Mouse (Mus musculus) forelimb bud, embryonic 11.5 days (tissue): ENCODE measurements at regions not wholly inside any gene's neighbourhood (a gene's known extent, or its start where the extent isn't known, plus 50 kb on each side); places are given as distances from the start of the nearest gene placed in this dataset.

Source experiments
- DNase-seq: peaks from one replicate; pipeline ENCODE4 v3.0.0-alpha.2; 2012; ENCODE audit warnings: low read depth, low spot score

DNA sequence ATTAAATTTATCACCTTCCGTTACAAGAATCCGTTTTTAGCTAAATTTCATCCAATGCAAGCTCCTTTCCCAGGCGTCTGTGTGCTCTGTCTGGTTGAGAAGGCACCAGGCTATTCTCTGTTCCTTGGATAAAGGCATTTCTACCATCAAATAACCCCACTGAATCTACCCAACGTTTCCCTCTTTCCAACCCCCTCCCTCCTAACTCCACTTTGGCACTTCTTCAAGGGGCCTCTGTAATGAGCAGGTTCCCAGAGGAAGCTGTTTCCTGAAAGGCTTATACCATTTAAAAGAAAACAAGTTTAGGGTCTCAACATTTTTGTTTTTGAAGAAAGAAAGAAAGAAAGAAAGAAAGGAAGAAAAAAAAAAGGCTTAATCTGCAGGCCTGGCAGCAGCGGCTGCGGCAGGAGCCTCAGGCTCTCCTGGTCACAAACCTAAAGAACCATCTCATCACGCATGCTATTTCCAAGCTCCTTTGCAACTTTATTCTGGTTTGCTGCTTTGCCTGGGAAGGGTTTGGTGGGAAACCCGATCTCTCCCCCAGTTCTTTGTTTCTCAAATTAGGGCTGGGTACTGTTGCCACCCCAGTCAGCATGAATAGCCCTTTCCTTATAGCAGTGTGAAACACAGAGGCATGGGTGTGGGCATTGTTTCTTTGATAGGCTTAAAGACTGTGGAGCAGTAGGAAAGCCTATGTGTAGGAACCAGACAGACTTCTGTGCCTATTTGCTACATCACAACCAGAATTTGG, 160.5 kb upstream of the Tnc start:
- no peak for DNase-seq

DNA sequence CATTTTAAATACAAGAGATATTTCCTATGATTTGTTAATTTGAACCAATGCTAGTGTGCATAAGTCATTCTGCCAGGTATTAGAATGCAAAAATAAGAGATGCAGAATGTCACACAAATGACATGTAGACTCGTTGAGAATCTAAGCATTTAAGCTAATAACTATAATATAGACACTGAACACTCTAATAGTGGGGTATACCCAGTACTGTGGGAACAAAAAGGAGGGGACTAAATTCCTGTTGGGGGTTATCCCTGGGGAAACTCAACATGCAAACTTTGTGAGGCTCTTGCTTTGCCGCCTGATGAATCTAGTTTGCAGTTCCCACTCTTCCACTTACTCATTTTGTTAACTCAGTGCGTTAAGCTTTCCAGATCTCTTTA, 154.0 kb upstream of the Tnc start:
- no peak for DNase-seq

DNA sequence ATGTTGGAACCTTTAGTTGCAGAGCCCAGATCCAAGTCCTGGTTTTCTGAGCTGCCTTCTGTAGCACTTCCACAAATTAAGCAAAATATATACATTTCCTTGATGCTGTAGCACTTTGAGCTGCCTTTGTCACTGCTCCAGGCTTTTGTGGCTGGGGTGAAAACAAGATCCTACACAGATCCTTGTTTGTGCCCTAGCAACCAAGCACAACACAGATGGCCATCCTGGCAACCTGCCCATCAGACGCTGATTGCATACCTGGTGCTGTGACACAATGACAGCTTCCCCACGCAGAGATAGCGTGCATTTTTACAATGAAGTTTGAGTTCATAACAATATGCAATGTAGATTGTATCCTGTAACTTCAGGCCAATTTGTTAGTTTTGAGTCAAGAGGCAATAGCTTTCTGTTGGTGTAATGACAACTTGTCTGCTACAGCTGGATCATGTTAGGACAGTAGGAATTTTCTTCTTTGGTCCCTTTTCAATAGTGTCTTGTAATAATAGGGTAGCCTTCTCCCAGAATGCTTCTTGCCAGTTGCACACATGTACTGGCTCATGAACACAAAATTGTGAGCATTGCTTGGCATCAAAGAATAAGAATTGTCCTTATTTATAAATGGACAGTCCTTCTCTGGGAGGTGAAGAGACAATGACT, 153.5 kb upstream of the Tnc start:
- DNase-seq, result no peak

DNA sequence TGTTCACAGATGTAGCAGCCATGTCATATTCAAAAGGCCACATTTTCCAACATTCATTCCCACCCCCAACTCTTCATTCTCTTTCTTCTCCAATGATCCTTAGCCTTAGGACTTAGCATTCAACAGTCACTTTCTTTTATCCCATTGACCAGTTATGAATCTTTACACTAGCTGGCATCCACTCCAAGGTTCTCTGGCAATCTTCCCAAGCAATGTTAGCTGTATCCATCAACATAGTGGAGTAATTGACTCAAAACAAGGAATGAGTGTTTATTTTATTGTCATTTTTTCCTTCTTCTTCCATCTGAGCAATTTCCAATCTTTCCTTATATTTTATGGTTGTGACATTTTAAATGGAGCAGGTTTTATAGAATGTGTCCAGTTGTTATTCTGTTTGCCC, 138.2 kb upstream of the Tnc start:
- DNase-seq, result no peak

DNA sequence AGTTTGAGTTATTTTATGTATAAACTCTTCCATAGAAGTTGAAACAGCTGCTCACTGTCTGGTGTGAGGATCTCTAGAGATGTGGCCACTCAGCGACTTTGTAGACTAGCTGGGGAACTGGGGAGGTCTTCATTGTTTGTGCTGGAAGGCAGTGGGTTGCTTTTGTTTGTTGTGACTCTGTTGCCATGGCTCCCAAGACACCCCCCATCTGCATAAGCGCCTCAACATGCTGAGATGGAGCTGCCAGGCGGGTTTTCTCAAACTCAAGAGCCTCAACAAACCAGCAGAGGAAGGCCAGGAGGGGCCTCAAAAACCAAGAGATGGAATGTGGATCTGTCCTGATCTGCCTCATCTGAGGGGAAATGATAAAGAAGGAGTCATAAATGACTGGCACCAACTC, 129.1 kb upstream of the Tnc start:
- DNase-seq, result no peak

DNA sequence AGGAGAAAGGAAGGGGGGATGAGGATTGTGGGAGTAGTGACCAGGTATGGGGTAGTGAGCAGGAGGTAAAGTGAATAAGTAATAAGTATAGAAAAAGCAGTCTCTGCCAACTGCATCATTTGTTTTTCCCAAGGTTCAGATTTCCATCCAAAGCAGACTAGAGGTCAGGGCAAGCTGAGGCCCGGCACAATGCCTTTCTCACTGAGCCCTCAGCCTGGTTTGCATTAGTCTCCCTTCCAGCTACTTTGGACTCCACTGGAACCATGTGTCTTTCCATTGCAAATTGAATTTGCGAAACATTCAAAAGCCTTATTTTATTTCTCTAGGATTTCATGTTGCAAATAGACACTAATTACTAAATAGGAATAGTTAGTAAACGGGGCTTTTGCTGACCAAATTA, 124.7 kb upstream of the Tnc start:
- no peak for DNase-seq

DNA sequence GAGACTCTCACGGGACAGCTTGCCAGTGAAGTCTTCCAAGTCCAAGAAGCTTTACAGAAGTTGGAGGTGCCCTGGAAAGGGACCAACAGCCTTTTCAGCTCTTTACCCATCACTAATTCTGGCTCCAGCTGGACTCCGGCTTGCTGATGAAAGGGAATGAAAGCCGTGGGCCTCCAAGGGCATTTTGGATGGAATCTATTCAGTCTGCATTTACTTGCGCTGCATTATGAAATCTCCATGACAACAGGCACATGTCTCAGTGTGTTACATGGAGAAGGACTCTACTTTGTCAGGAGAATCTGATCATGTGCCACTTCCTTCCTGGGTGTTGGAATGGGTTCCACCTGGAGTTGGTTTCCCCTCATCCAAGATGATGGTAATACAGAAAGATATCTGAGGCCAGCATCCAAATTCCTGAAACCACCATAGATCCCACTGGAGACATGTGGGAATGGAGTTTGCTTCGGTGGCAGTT, 102.2 kb upstream of the Tnc start:
- no peak for DNase-seq

DNA sequence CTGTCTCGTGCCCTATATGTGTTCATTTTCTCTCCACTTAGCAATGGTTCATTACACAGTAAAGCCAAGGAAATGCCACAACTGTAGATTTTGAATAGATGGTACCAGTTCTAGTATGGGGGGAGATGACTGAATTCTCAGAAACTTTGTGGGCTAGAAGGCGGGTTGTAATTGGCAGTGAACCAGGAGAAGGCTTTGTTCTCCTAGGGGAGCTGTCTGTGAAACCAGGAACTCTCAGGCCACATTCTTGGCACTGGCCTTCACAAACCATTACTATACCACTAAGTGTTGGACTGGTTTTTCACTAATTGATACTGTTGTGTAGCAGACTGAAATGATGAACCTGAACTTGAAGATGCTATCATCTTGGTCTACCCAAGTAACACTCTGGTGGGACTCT, 99.1 kb upstream of the Tnc start:
- DNase-seq, result no peak

DNA sequence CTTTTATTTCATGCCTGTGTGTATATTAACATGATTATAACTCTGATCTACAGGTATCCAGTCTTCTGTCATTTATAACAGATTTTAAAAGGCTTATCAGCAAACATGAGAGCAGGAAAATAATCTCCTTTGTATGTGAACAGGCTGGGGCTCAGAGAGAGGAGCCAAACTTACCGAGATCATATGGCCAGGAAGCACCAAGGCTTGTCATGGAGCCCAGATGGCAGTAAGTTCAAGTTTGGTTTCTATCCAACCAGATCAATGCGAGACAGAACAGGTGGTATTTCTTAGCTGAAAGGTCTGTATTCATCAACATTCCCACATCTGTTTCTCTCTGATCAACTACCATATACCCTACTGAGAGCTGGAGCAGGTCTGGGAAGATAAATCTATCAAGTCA, 96.1 kb upstream of the Tnc start:
- DNase-seq, result no peak

DNA sequence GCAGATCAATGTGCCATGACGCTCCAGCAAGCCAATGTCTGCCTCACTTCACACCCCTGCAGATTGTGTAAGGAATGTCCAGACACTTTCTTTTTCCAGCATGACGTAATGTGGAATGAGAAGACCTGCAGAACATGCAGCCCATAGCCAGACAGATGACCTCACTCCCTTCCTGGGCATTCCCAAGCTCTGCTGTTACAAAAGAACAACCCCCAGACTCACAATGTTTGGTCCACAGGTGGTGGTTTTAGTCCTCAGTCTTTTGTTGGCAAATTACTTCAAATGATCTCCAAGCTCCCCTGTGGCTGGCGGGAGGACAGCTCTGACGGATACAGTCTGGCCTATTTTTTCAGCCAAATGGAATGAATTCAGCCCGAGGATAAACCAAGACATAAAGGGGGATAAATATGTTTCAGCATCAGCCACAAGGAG, 95.6 kb upstream of the Tnc start:
- no peak for DNase-seq

DNA sequence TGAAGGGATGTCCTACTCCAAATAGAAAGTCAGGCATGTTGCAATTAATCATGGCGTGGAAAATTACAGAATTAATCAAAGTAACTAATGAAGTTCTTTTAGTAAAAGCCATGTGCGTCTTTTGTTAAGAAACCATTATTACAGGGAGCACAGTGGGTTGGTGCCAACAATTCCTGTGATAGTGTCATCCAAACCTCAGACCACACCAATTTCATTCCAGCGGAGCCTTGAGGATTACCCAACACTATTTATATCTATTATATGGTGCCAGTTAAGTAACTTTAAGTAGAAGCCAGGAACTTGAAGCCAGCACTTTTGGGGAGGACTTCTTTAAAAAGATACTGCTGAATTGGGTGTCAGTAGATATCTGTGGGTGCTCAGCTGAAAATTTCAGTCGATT, 93.0 kb upstream of the Tnc start:
- no peak for DNase-seq

DNA sequence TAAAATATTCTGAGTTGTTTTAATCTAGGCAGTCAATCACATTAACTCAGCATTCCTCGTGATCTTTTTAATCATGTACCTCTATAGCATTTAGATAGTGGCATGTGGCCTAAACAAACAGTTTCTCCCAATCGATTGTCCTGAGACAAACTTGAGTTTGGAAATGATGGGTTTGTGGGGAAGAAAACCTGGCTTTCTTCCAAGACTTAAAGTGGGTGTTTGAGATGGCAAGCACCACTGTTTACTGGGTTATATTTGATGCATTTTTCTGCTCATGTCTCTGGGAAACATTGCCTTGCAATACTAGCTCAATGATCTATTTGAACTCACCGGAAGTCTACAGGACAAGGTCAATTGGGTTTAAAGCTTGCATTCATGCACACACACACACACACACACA, 88.2 kb upstream of the Tnc start:
- DNase-seq, result no peak

DNA sequence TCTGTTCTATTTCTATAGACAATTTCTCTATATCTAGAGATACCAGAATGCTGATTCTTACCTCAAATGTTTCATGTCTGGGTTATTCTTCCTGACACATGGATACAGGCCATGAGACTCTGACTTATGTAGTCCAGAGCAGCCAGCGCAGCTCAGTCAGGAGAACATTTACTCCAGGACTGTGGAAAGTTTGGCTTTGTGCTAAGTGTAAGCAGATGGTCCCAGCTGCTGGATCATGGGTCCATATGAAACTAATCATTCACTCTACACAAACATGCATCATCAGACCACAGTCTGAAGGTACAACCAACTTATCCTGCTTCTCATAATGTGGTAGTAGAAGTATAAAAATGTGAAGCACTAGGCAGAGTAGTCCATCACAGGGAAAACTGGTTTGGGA, 82.5 kb upstream of the Tnc start:
- peak; percentile 62 for DNase-seq

DNA sequence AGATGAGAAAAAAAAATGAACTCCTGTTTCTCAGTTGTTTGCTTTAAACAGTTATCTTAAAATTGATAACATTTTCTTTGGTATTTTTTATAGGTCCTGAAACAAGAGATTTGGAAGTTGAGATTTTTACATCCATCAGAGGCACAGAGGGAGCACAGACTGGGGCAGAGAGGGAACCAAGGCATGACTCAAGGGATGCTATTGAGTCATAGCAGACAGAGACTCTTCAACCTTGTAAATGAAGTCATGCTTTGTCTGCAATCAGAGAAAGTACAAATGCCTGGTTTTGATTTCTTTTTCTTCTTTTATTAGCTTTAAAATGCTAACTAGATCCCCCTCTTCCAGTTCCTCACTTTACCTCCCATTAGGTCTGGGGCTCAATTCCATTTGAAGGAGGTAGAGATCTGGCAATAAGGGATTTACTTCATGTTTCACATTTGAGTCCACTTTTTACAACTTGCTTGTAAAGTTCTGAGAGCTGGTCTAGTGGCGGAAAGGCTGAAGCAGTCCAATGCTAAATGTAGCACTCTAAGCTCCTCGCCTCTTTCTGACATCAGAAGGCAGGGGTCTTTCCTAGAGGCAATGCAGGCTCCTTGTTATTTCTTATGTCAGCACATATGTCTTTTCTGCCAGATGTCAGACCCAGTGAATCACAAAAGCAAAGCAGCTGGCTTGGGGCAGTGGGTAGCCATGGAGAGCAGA, 77.7 kb upstream of the Tnc start:
- DNase-seq, result peak; percentile 17

DNA sequence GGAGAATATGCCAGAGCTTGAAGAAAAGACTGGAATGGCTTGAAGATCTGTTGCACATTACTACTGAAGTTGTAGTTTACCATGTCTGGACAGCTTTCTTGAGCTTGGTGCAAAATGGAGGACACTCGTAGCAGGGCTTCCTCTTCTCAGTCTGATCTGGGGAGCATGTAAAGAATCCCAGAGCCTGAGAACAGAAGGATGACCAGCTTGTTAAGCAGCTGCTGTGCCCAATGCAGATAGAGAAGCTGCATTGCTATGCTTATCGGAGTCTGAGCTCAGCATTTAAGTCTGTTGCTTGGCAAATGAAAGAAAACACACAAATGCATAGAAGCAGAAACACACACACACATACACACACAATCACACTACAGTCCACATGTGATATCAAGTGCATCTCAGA, 76.9 kb upstream of the Tnc start:
- DNase-seq, result no peak

DNA sequence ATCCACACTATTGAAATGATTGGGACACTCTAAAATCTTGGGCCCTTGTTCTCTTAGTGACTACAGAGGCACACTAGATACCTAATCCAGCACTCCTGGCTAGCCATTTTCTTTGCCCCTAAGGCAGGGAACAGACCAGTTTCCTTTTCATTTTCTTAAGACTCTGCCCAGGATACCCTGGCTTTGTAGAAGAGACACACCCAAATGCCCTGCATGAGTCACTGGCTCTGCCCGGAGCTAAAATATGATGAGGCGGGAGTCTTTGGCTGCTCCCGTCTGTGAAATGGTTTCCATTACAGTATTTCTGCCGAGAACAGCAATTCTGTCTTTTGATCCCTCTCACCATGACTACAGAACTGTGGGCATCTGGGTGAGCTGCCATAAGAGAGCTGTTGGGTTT, 51.4 kb upstream of the Tnc start:
- DNase-seq, result no peak
